Mouse (Mus musculus): Measurements from ENCODE around the gene Pdlim5. TPM values are rescaled to one million over a fixed set of nuclear protein-coding genes. Genes with fewer than 3 reads are reported as not detected.

Gene Pdlim5
- polyA plus RNA-seq, 1 experiment from 2014 or later, result 64.2 TPM

DNA sequence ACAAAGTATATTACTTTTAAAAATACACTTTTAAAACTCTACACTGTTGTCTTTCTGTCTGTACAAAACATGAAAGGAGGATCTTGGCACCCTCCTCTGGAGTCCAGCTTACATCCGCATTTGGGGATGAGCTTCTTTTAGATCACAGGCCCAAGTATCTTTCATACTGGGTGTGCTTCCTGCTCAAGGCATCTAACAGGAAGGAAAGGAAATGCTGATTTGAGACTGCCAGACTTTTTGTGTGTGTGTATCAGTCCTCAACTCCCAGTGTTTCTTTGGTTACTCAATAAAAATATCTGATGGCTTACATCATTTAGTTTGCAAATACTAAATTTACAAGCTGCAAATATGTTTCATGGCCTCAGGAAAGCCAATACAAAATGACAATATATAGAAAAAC lies 42.3 kb downstream of the Pdlim5 start:
- Histone ChIP-seq H3K4me3 (replicated peaks; ENCODE audit: low read length) (no peak overlapping the region), H3K27ac (ENCODE audit: low read length) (no peak overlapping the region), H3K27me3 (ENCODE audit: control insufficient read depth, insufficient read depth, low read length) (no peaks in the 10 kb centered on the region), H3K36me3 (ENCODE audit: control insufficient read depth, insufficient read depth, low read length) (peaks cover 2% of the 10 kb centered on the region; the same call in 1 of the 2 replicates), H3K4me2 (ENCODE audit: low read depth, low read length) (no peak overlapping the region), H3K9me3 (replicated peaks; ENCODE audit: control insufficient read depth, low read length) (no peaks in the 10 kb centered on the region; the same call in 1 of the 2 replicates), H3K9ac (ENCODE audit: low read length) (no peak overlapping the region), H3K4me1 (ENCODE audit: control insufficient read depth, insufficient read depth, low read length) (no peaks in the 10 kb centered on the region; the same call in 1 of the 2 replicates)
- no peak for ATAC-seq (ENCODE audit: insufficient read depth, low FRiP score)
- 78% methylated on average over 1 of the region's 1 CpGs for WGBS

GRCm38 (mm10) chr3:142350513-142350912 lies 45.0 kb downstream of the Pdlim5 start:
- no peaks in the 10 kb centered on the region; the same call in 1 of the 2 replicates for H3K9me3 ChIP-seq (replicated peaks; ENCODE audit: control insufficient read depth, low read length)
- H3K27ac ChIP-seq (ENCODE audit: low read length), result no peak overlapping the region
- H3K4me2 ChIP-seq (ENCODE audit: low read depth, low read length), result no peak overlapping the region
- H3K36me3 ChIP-seq (ENCODE audit: control insufficient read depth, insufficient read depth, low read length), result peaks cover 6% of the 10 kb centered on the region; the same call in 1 of the 2 replicates
- H3K4me3 ChIP-seq (replicated peaks; ENCODE audit: low read length), result no peak overlapping the region
- H3K9ac ChIP-seq (ENCODE audit: low read length), result no peak overlapping the region
- 50% methylated on average over 3 of the region's 3 CpGs for WGBS
- no peak for ATAC-seq (ENCODE audit: insufficient read depth, low FRiP score)
- no peaks in the 10 kb centered on the region for H3K27me3 ChIP-seq (ENCODE audit: control insufficient read depth, insufficient read depth, low read length)
- H3K4me1 ChIP-seq (ENCODE audit: control insufficient read depth, insufficient read depth, low read length), result peaks cover 3% of the 10 kb centered on the region

DNA sequence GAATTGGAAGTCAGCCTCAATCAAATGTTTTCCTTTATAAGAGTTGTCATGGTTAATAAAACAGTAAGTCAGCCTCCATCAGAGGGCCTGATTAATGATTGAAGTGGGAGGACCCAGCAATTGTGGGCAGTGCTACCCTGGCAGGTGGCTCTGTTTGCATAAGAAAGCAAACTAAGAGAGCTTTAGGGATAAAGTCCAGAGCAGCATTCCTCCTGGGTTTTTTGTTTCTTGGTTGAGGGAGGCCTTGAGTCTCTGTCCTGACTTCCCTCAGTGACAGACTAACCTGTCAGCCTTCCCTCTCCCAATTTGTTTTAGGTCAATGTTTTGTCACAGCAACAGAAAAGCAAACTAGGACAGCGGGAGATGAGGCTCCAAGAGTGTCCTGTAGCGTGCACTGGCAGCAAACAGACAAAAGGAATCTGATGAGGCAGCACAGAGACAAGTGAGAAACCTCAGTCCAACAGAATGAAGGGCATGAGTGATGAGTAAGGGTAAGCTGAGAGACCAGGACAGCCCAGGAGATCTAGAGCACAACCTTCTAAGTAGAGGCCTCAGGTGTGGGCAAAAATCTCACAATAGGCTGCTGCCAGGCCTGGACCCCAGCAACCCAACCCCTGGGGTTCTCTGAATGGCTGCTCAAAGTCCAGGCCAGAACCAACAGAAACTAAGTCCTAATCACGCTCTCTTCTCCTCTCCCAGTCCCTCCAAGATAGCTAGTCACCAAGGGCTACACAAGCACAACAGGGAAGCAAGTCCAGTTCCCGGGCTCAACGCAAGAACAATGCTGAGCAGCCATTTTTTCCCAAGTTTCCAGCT lies 46.5 kb downstream of the Pdlim5 start:
- Histone ChIP-seq H3K27me3 (ENCODE audit: control insufficient read depth, insufficient read depth, low read length) (no peaks in the 10 kb centered on the region), H3K27ac (ENCODE audit: low read length) (peak overlapping the region; percentile 88), H3K4me2 (ENCODE audit: low read depth, low read length) (0 out of 2 replicates have a peak overlapping the region, but pooled peaks have one; percentile 9), H3K4me3 (replicated peaks; ENCODE audit: low read length) (no peak overlapping the region), H3K36me3 (ENCODE audit: control insufficient read depth, insufficient read depth, low read length) (peaks cover 6% of the 10 kb centered on the region; the same call in 1 of the 2 replicates), H3K9me3 (replicated peaks; ENCODE audit: control insufficient read depth, low read length) (no peaks in the 10 kb centered on the region; the same call in 1 of the 2 replicates), H3K4me1 (ENCODE audit: control insufficient read depth, insufficient read depth, low read length) (peaks cover 6% of the 10 kb centered on the region), H3K9ac (ENCODE audit: low read length) (no peak overlapping the region)
- ATAC-seq (ENCODE audit: insufficient read depth, low FRiP score), result peak; percentile 91
- WGBS, result 67% methylated on average over 5 of the region's 5 CpGs

DNA sequence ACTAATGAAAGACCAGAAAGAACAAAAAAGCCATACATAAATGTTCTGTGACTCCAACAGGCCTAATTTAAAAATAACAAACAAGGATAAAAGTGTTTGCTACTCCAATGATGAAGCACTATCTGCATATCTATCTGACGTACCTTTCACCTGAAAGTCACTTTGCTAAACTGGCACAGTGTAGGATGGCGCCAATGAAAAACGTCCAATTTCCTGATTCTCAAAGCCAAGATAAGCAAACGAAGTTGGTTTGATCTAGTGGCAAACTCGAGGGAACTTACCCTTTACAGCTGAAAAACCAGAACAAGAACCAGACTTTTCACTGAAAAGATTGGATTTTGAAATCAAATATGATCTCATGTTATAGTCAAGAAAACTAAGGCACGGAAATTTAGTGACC lies 49.2 kb downstream of the Pdlim5 start:
- Histone ChIP-seq H3K27me3 (ENCODE audit: control insufficient read depth, insufficient read depth, low read length) (no peaks in the 10 kb centered on the region), H3K4me1 (ENCODE audit: control insufficient read depth, insufficient read depth, low read length) (peaks cover 6% of the 10 kb centered on the region), H3K4me3 (replicated peaks; ENCODE audit: low read length) (no peak overlapping the region), H3K9me3 (replicated peaks; ENCODE audit: control insufficient read depth, low read length) (no peaks in the 10 kb centered on the region; the same call in 1 of the 2 replicates), H3K4me2 (ENCODE audit: low read depth, low read length) (no peak overlapping the region), H3K27ac (ENCODE audit: low read length) (no peak overlapping the region), H3K36me3 (ENCODE audit: control insufficient read depth, insufficient read depth, low read length) (peaks cover 6% of the 10 kb centered on the region; the same call in 1 of the 2 replicates), H3K9ac (ENCODE audit: low read length) (no peak overlapping the region)
- ATAC-seq (ENCODE audit: insufficient read depth, low FRiP score), result no peak
- WGBS, result 66% methylated on average over 6 of the region's 6 CpGs

DNA sequence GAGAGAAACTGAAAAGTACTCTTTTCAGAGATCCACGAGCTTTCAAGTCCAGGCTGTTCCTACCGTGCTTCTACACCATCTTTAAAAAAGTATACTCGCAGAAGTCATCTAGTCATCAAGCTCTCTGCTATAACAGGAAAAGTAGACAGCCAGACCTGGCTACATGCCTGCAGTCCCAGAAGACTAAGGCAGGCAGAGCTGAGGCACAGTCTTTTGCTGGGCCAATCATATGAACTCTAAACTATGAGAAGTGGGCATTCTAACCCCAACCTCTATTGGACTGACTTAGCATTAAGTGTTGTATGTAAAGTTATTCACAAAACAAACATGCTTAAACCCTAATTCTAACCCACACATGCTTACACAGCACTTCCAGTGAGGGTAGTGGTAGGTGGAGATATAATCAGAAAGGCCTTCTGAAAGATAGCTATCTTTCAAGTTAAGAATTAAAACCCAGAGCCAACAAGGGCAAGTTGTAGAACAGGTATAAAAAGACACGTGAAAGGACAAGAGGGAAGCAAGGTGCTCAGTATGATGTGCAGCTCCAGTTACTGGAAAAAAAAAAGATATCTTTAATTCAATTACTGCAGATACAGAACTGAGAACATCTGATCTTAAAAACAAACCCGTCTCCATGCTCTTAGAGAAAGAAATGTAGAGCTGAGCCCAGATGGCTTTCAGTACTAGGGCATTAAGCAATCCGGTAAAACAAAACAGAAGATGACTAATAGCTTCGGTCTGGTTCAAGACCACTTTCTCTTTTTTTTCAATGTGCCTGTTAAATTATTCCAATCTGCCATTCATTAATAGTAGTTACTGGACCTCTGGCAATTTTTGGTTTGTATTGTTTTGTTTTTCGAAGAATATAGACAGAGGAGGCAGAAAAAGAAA lies 50.0 kb downstream of the Pdlim5 start:
- Histone ChIP-seq H3K9me3 (replicated peaks; ENCODE audit: control insufficient read depth, low read length) (no peaks in the 10 kb centered on the region; the same call in 1 of the 2 replicates), H3K4me1 (ENCODE audit: control insufficient read depth, insufficient read depth, low read length) (peaks cover 6% of the 10 kb centered on the region), H3K27me3 (ENCODE audit: control insufficient read depth, insufficient read depth, low read length) (no peaks in the 10 kb centered on the region), H3K36me3 (ENCODE audit: control insufficient read depth, insufficient read depth, low read length) (peaks cover 6% of the 10 kb centered on the region; the same call in 1 of the 2 replicates), H3K4me3 (replicated peaks; ENCODE audit: low read length) (no peak overlapping the region), H3K27ac (ENCODE audit: low read length) (no peak overlapping the region; the same call in 1 of the 2 replicates), H3K9ac (ENCODE audit: low read length) (no peak overlapping the region), H3K4me2 (ENCODE audit: low read depth, low read length) (no peak overlapping the region)
- WGBS, result 63% methylated on average over 8 of the region's 8 CpGs
- ATAC-seq (ENCODE audit: insufficient read depth, low FRiP score), result no peak

DNA sequence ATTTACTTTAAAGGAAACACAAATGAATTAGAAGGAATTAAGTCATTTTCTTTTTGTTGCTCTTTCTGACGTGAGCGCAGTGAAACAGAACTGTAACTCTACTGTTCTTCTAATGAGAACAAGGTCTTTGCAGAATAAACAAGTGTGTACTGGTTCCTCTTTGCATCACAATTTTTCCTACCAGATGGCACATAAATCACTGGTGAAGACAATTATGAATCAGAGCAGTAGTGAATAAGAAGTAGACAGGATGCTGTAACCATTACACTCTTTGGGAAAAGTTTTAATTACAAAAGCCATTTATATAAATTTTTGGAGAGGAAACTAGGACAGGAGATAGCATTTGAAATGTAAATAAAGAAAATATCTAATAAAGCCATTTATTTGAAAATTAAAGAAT lies 51.7 kb downstream of the Pdlim5 start:
- peaks cover 6% of the 10 kb centered on the region; the same call in 1 of the 2 replicates for H3K36me3 ChIP-seq (ENCODE audit: control insufficient read depth, insufficient read depth, low read length)
- WGBS, result 84% methylated on average over 2 of the region's 2 CpGs

DNA sequence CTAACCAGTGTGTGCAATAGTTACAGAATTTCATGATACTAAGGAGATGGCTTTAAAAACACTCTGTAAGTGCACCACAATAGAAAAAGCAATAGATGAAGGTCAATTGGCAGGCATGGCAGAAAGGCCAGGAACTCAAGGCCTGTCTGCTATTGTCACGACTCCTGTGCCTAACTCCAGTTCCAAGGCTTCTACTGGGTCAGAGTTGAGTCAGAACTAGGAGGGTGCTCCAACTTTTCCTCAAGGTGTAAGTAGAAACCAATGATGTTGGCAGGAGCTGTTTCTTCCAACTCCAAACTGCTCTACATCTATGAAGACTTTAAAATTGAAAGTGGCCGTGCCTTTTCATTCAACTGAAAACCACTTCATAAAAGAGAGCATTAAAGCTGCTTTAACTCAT lies 54.8 kb downstream of the Pdlim5 start:
- H3K27ac ChIP-seq (ENCODE audit: low read length), result peak overlapping the region; percentile 86
- H3K36me3 ChIP-seq (ENCODE audit: control insufficient read depth, insufficient read depth, low read length), result no peaks in the 10 kb centered on the region
- no peak for ATAC-seq (ENCODE audit: insufficient read depth, low FRiP score)
- no peak overlapping the region for H3K9ac ChIP-seq (ENCODE audit: low read length)
- 72% methylated on average over 2 of the region's 2 CpGs for WGBS
- H3K27me3 ChIP-seq (ENCODE audit: control insufficient read depth, insufficient read depth, low read length), result no peaks in the 10 kb centered on the region
- H3K4me3 ChIP-seq (replicated peaks; ENCODE audit: low read length), result no peak overlapping the region
- H3K4me2 ChIP-seq (ENCODE audit: low read depth, low read length), result no peak overlapping the region
- peaks cover 14% of the 10 kb centered on the region for H3K4me1 ChIP-seq (ENCODE audit: control insufficient read depth, insufficient read depth, low read length)
- no peaks in the 10 kb centered on the region for H3K9me3 ChIP-seq (replicated peaks; ENCODE audit: control insufficient read depth, low read length)

More for the DNA sequence above, 51.7 kb downstream of the Pdlim5 start:
- peaks cover 14% of the 10 kb centered on the region for H3K4me1 ChIP-seq (ENCODE audit: control insufficient read depth, insufficient read depth, low read length)
- no peaks in the 10 kb centered on the region for H3K27me3 ChIP-seq (ENCODE audit: control insufficient read depth, insufficient read depth, low read length)
- H3K9ac ChIP-seq (ENCODE audit: low read length), result no peak overlapping the region
- H3K4me3 ChIP-seq (replicated peaks; ENCODE audit: low read length), result no peak overlapping the region
- H3K9me3 ChIP-seq (replicated peaks; ENCODE audit: control insufficient read depth, low read length), result no peaks in the 10 kb centered on the region; the same call in 1 of the 2 replicates
- ATAC-seq (ENCODE audit: insufficient read depth, low FRiP score), result no peak
- no peak overlapping the region for H3K4me2 ChIP-seq (ENCODE audit: low read depth, low read length)
- no peak overlapping the region for H3K27ac ChIP-seq (ENCODE audit: low read length)

DNA sequence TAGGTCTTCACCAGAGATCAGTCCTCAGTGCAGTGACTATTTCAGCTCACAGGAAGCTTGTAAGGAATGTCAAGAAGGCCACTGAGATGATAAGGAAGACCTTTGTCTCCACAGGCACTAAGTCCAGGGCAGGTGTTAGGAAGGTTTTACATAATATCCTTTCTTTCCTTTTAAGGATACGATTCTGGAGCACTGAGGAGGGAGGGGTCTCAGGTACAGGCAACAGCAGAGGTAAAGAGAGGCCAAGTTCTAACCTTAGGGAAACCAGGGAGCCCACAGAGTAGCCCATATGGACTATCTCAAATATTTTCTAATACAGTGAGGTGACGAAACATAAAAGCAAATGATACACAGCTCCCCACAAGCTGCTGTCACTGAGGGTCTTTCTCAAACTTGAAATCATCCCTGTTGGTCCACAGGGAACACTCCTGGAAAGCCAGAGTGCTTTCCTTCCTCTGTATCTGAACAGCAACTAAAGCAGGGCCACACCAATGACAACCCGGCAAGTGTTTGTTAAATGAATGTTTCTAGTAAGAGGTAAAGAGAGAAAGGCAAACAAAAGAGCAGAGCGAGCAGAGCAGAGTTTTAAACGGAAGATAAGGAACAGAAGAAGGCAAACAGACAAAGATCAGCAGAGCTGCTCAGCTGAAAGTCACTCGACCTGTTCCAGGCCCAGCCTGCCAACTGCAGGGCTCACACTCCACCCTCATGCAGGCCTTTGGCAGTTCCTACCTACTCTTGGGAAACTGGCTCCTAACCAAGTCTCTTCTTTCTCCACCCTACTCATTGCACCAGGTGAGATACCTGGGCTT lies 55.9 kb downstream of the Pdlim5 start:
- peak; percentile 95 for ATAC-seq (ENCODE audit: insufficient read depth, low FRiP score)
- peaks cover 8% of the 10 kb centered on the region for H3K4me1 ChIP-seq (ENCODE audit: control insufficient read depth, insufficient read depth, low read length)
- 38% methylated on average over 6 of the region's 6 CpGs for WGBS

More for the DNA sequence above, 55.9 kb downstream of the Pdlim5 start:
- Histone ChIP-seq H3K9me3 (replicated peaks; ENCODE audit: control insufficient read depth, low read length) (no peaks in the 10 kb centered on the region), H3K36me3 (ENCODE audit: control insufficient read depth, insufficient read depth, low read length) (no peaks in the 10 kb centered on the region), H3K27ac (ENCODE audit: low read length) (peak overlapping the region; percentile 94), H3K9ac (ENCODE audit: low read length) (no peak overlapping the region; the same call in 1 of the 2 replicates), H3K4me2 (ENCODE audit: low read depth, low read length) (peak overlapping the region; percentile 34), H3K4me3 (replicated peaks; ENCODE audit: low read length) (no peak overlapping the region), H3K27me3 (ENCODE audit: control insufficient read depth, insufficient read depth, low read length) (no peaks in the 10 kb centered on the region)

Measured in stomach, embryonic 16.5 days (tissue).